Mouse (Mus musculus) liver, embryonic 14.5 days (tissue): ENCODE data around the gene Armh1.

Experiments
- CTCF ChIP-seq: IDR thresholded peaks from 2 replicates; pipeline ENCODE4 v1.5.1; 2016; ENCODE audit warnings: antibody characterized with exemption, low read depth, control low read depth
- EP300 ChIP-seq: IDR thresholded peaks from 2 replicates; pipeline ENCODE4 v1.6.1; 2016; ENCODE audit warnings: antibody characterized with exemption, low read depth

DNA sequence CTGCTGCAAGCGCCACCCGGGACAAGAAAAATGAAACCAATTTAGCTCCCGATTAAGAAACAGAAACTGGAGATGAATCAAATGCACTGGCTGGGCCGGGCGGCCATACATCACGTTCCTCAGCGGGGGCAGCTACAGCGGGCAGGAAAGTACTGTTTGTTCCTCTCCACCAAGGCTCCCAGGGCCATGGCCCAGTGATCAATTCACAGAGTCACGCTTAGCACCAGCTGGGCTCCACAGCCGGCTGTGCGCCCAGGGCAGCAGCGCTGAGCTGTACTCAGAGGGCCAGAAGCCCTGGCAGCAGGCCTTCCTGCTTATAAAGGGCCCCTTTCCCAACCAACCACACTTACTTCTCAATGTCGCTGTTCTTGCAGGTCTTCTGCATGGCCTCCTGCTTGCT is 25.1 kb upstream of the Armh1 start:
- TF ChIP-seq CTCF = no peak
- TF ChIP-seq EP300 = no peak
